Mouse (Mus musculus): ENCODE measurements around the gene Btk. TPM values are rescaled to one million over a fixed set of nuclear protein-coding genes. Genes with fewer than 3 reads are reported as not detected.

Gene Btk
- total RNA-seq (2014; rRNA removed; ENCODE audit: low replicate concordance): not detected in 2 replicates
- 0.34 and 0.49 TPM in 2 replicates for polyA plus RNA-seq (2015; fragmentation: Nextera tagmentation; extraction: Ambion mirVana)

DNA sequence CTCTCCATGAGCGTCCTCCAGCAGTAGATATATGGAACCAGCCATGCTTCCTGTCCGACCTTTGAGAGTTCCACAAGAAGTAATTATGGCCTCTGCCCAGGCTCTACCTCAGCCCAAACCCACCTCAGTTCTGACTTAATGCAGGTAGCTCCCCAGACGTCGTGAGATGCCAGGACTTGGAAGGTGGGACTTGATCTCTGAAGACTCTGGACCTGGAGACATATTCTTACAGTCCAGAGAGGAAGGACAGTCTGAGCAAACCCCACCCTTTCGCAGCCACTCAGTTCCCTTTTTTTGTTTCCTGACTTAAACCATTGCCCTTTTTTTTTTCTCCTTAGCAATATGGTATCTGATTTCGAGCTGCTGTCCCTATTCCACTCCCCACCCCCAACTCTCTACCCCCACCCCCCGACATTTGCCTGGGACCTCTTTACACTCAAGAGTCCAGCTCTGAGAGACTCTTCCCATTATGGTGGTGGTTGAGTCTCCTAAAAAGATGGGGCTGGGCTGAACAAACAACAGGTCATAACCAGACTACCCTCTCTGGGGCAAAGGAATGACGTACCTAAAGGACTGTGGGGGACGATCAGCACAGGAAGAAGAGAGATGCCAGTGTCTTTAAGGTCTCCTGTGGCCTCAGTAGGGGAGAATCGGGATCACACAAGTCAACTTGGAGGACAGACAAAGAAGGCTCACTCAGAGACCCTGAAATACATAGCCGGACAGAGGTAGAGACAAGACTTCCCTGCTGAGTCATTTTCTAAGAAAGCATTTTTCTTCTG is at the start of gene Btk:
Gene Btk (minus strand): TSS at position 683 of the 782 bp plus-strand sequence.
- no peak within 1 kb of the TSS for H3K4me3 ChIP-seq (ENCODE audit: low read depth, low read length)
- no peaks in the 10 kb centered on the region for H3K9me3 ChIP-seq (replicated peaks; ENCODE audit: control insufficient read depth, low read length)
- no peaks in the 10 kb centered on the region for H3K4me1 ChIP-seq (ENCODE audit: control insufficient read depth, insufficient read depth)
- no peak within 1 kb of the TSS for H3K27ac ChIP-seq (ENCODE audit: low read depth)
- H3K4me2 ChIP-seq (ENCODE audit: low read depth, low read length): no peak within 1 kb of the TSS
- WGBS: 73% methylated on average over 11 of the region's 11 CpGs
- no peak for DNase-seq (ENCODE audit: low spot score)
- TF ChIP-seq EP300 (IDR thresholded peaks at IDR 0.05; ENCODE audit: low read depth) (no peak), CTCF (IDR thresholded peaks at IDR 0.05; ENCODE audit: low read depth) (no peak)
- no peak within 1 kb of the TSS for H3K9ac ChIP-seq (replicated peaks; ENCODE audit: low read depth, low read length)
- H3K36me3 ChIP-seq (replicated peaks; ENCODE audit: control insufficient read depth, insufficient read depth, low read length): no peaks in the 10 kb centered on the region
- ATAC-seq (ENCODE audit: insufficient read depth, low read depth): no peak
- no peaks in the 10 kb centered on the region for H3K27me3 ChIP-seq (ENCODE audit: control insufficient read depth, insufficient read depth, low read length)

GRCm38 (mm10) chrX:134632710-134633109 is 49.3 kb upstream of the Btk start:
- H3K4me2 ChIP-seq (ENCODE audit: low read depth, low read length): no peak overlapping the region
- no peaks in the 10 kb centered on the region for H3K9me3 ChIP-seq (replicated peaks; ENCODE audit: control insufficient read depth, low read length)
- DNase-seq (ENCODE audit: low spot score): no peak
- ATAC-seq (ENCODE audit: insufficient read depth, low read depth): no peak
- H3K36me3 ChIP-seq (replicated peaks; ENCODE audit: control insufficient read depth, insufficient read depth, low read length): no peaks in the 10 kb centered on the region
- H3K4me1 ChIP-seq (ENCODE audit: control insufficient read depth, insufficient read depth): no peaks in the 10 kb centered on the region
- H3K9ac ChIP-seq (replicated peaks; ENCODE audit: low read depth, low read length): no peak overlapping the region
- H3K4me3 ChIP-seq (ENCODE audit: low read depth, low read length): no peak overlapping the region
- no peak for TF ChIP-seq CTCF (IDR thresholded peaks at IDR 0.05; ENCODE audit: low read depth)
- no peak for TF ChIP-seq EP300 (IDR thresholded peaks at IDR 0.05; ENCODE audit: low read depth)
- no peaks in the 10 kb centered on the region for H3K27me3 ChIP-seq (ENCODE audit: control insufficient read depth, insufficient read depth, low read length)
- WGBS: 71% methylated on average over 5 of the region's 5 CpGs
- H3K27ac ChIP-seq (ENCODE audit: low read depth): no peak overlapping the region

- no peak overlapping the region for H3K9ac ChIP-seq (replicated peaks; ENCODE audit: low read depth, low read length)
- H3K27ac ChIP-seq (ENCODE audit: low read depth): no peak overlapping the region
- DNase-seq (ENCODE audit: low spot score) (no peak), ATAC-seq (ENCODE audit: insufficient read depth, low read depth) (no peak)
- no peaks in the 10 kb centered on the region for H3K9me3 ChIP-seq (replicated peaks; ENCODE audit: control insufficient read depth, low read length)
- TF ChIP-seq EP300 (IDR thresholded peaks at IDR 0.05; ENCODE audit: low read depth): no peak
- TF ChIP-seq CTCF (IDR thresholded peaks at IDR 0.05; ENCODE audit: low read depth): no peak
- H3K4me3 ChIP-seq (ENCODE audit: low read depth, low read length): no peak overlapping the region
- H3K27me3 ChIP-seq (ENCODE audit: control insufficient read depth, insufficient read depth, low read length): no peaks in the 10 kb centered on the region
- H3K4me1 ChIP-seq (ENCODE audit: control insufficient read depth, insufficient read depth): no peaks in the 10 kb centered on the region
- H3K36me3 ChIP-seq (replicated peaks; ENCODE audit: control insufficient read depth, insufficient read depth, low read length): no peaks in the 10 kb centered on the region
- 54% methylated on average over 2 of the region's 2 CpGs for WGBS
- no peak overlapping the region for H3K4me2 ChIP-seq (ENCODE audit: low read depth, low read length)
These were observed 44.8 kb upstream of the Btk start for GRCm38 (mm10) chrX:134628200-134628599.

- no peak overlapping the region for H3K4me2 ChIP-seq (ENCODE audit: low read depth, low read length)
- H3K27me3 ChIP-seq (ENCODE audit: control insufficient read depth, insufficient read depth, low read length): no peaks in the 10 kb centered on the region
- TF ChIP-seq EP300 (IDR thresholded peaks at IDR 0.05; ENCODE audit: low read depth): no peak
- H3K27ac ChIP-seq (ENCODE audit: low read depth): no peak overlapping the region
- no peak overlapping the region for H3K4me3 ChIP-seq (ENCODE audit: low read depth, low read length)
- 58% methylated on average over 4 of the region's 4 CpGs for WGBS
- H3K9me3 ChIP-seq (replicated peaks; ENCODE audit: control insufficient read depth, low read length): no peaks in the 10 kb centered on the region
- no peak overlapping the region for H3K9ac ChIP-seq (replicated peaks; ENCODE audit: low read depth, low read length)
- H3K4me1 ChIP-seq (ENCODE audit: control insufficient read depth, insufficient read depth): no peaks in the 10 kb centered on the region
- DNase-seq (ENCODE audit: low spot score) (no peak), ATAC-seq (ENCODE audit: insufficient read depth, low read depth) (no peak)
- H3K36me3 ChIP-seq (replicated peaks; ENCODE audit: control insufficient read depth, insufficient read depth, low read length): no peaks in the 10 kb centered on the region
These were observed 40.0 kb upstream of the Btk start for GRCm38 (mm10) chrX:134623350-134623749.

DNA sequence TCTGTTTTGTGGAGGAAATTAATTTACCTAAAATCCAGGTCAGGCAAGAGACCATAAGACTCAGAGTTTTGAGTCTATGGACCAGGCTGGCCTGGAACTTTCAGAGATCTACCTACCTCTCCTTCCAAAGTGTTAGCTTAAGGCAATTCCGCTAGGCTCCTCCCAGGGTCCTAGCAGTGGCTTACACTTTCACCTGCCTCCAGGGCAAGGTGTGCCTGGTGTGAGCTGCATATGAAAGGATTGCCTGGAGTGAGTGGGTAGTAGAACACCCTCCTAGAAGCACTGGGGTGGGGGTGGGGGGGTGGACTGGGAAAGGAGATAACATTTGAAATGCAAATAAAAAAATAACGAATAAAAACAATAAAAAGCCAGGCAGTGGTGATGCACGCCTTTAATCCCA is 38.3 kb upstream of the Btk start:
- ATAC-seq (ENCODE audit: insufficient read depth, low read depth) (no peak), DNase-seq (ENCODE audit: low spot score) (no peak)
- WGBS: 57% methylated on average over 3 of the region's 3 CpGs
- TF ChIP-seq CTCF (IDR thresholded peaks at IDR 0.05; ENCODE audit: low read depth) (no peak), EP300 (IDR thresholded peaks at IDR 0.05; ENCODE audit: low read depth) (no peak)
- no peaks in the 10 kb centered on the region for H3K4me1 ChIP-seq (ENCODE audit: control insufficient read depth, insufficient read depth)
- no peak overlapping the region for H3K4me2 ChIP-seq (ENCODE audit: low read depth, low read length)
- H3K27ac ChIP-seq (ENCODE audit: low read depth): no peak overlapping the region
- no peaks in the 10 kb centered on the region for H3K9me3 ChIP-seq (replicated peaks; ENCODE audit: control insufficient read depth, low read length)
- H3K27me3 ChIP-seq (ENCODE audit: control insufficient read depth, insufficient read depth, low read length): no peaks in the 10 kb centered on the region
- no peaks in the 10 kb centered on the region for H3K36me3 ChIP-seq (replicated peaks; ENCODE audit: control insufficient read depth, insufficient read depth, low read length)
- no peak overlapping the region for H3K4me3 ChIP-seq (ENCODE audit: low read depth, low read length)
- no peak overlapping the region for H3K9ac ChIP-seq (replicated peaks; ENCODE audit: low read depth, low read length)
